Mouse (Mus musculus): Measurements from ENCODE around the gene P2ry13.

GRCm38 (mm10) chr3:59205941-59206340, 4.7 kb downstream of the P2ry13 start:
- TF ChIP-seq POLR2A (IDR thresholded peaks at IDR 0.05; ENCODE audit: borderline replicate concordance, extremely low read depth, insufficient read depth, insufficient read length, poor library complexity, severe bottlenecking) (no peak), CTCF (IDR thresholded peaks at IDR 0.05; ENCODE audit: borderline replicate concordance, extremely low read depth, insufficient read depth, insufficient read length) (no peak)

Measured in brain, embryonic 14.5 days (tissue).